Mouse (Mus musculus) cerebellum, adult 9-10 months (tissue): ENCODE measurements around the gene Ankrd45.
"Not testable (repeated sequence)": the region's sequence is repeated elsewhere in the genome, so short reads cannot be mapped to it uniquely, and the experiment has no call there.

Experiments used
- DNase-seq: peaks from one replicate; pipeline ENCODE4 v3.0.0; 2022

The Ankrd45 gene

GRCm38 (mm10) chr1:161142531-161143159 lies at the start of gene Ankrd45:
Ankrd45 (plus strand) TSS chr1:161142691.
- DNase-seq, result peak; percentile 15

GRCm38 (mm10) chr1:161099721-161100405 lies 42.6 kb upstream of the Ankrd45 start:
- no peak for DNase-seq

GRCm38 (mm10) chr1:161103842-161104241 lies 38.6 kb upstream of the Ankrd45 start:
- DNase-seq, result no peak

GRCm38 (mm10) chr1:161109216-161109615 lies 33.3 kb upstream of the Ankrd45 start:
- no peak for DNase-seq

- DNase-seq, result no peak
Measured at GRCm38 (mm10) chr1:161114591-161114990, 27.9 kb upstream of the Ankrd45 start.

GRCm38 (mm10) chr1:161122661-161123418 lies 19.7 kb upstream of the Ankrd45 start:
- DNase-seq, result no peak

- no peak for DNase-seq
Measured at GRCm38 (mm10) chr1:161126461-161126860, 16.0 kb upstream of the Ankrd45 start.

- peak; percentile 96 for DNase-seq
Measured at GRCm38 (mm10) chr1:161130726-161131664, 11.5 kb upstream of the Ankrd45 start, which contains the start of gene Klhl20. Klhl20 (minus strand) TSS chr1:161131511.

GRCm38 (mm10) chr1:161139496-161139895 lies 3.0 kb upstream of the Ankrd45 start:
- no peak for DNase-seq

- DNase-seq, result no peak
Measured at GRCm38 (mm10) chr1:161140026-161140762, 2.3 kb upstream of the Ankrd45 start.

GRCm38 (mm10) chr1:161143216-161143615 lies 725 bp downstream of the Ankrd45 start:
- no peak for DNase-seq

- not testable (repeated sequence) for DNase-seq
Measured at GRCm38 (mm10) chr1:161145611-161146010, 3.1 kb downstream of the Ankrd45 start.

GRCm38 (mm10) chr1:161147888-161148287 lies 5.4 kb downstream of the Ankrd45 start:
- DNase-seq, result no peak

- DNase-seq, result no peak
Measured at GRCm38 (mm10) chr1:161151098-161151497, 8.6 kb downstream of the Ankrd45 start.

GRCm38 (mm10) chr1:161156546-161156945 lies 14.1 kb downstream of the Ankrd45 start:
- DNase-seq, result no peak

GRCm38 (mm10) chr1:161159214-161159613 lies 16.7 kb downstream of the Ankrd45 start, which contains the start of gene Tex50:
Tex50 (minus strand) TSS chr1:161159314.
- DNase-seq, result no peak

GRCm38 (mm10) chr1:161160266-161160665 lies 17.8 kb downstream of the Ankrd45 start:
- no peak for DNase-seq

- DNase-seq, result peak; percentile 53
Measured at GRCm38 (mm10) chr1:161170651-161171050, 28.2 kb downstream of the Ankrd45 start.

GRCm38 (mm10) chr1:161180674-161181073 lies 38.2 kb downstream of the Ankrd45 start:
- peak; percentile 37 for DNase-seq

GRCm38 (mm10) chr1:161182386-161182785 lies 39.9 kb downstream of the Ankrd45 start:
- no peak for DNase-seq

GRCm38 (mm10) chr1:161183677-161184076 lies 41.2 kb downstream of the Ankrd45 start:
- no peak for DNase-seq

GRCm38 (mm10) chr1:161185431-161185830 lies 42.9 kb downstream of the Ankrd45 start:
- no peak for DNase-seq
